Mouse (Mus musculus) liver, adult 2 months (tissue): Measurements from ENCODE around the gene Itgbl1.
"Not testable (repeated sequence)": the region's sequence is repeated elsewhere in the genome, so short reads cannot be mapped to it uniquely, and the experiment has no call there.

ENCODE experiments used
- CTCF ChIP-seq: fragments of 200-500 bp; IDR thresholded peaks from 2 replicates; pipeline ENCODE4 v1.5.1; 2011; ENCODE audit warnings: low read depth, low read length, control low read depth
- POLR2A ChIP-seq: fragments of 200-500 bp; IDR thresholded peaks from 2 replicates; pipeline ENCODE4 v1.6.1; 2011; ENCODE audit warnings: low read length, control low read depth; ENCODE audit not compliant: insufficient read depth; ENCODE audit errors: extremely low read depth

GRCm38 (mm10) chr14:123671076-123671475, 11.3 kb downstream of the Itgbl1 start:
- not testable (repeated sequence) for TF ChIP-seq CTCF, POLR2A
